Mouse (Mus musculus) embryonic facial prominence, embryonic 12.5 days (tissue): ENCODE data around the gene A930002H24Rik. TPM values are rescaled to one million over a fixed set of nuclear protein-coding genes. Genes with fewer than 3 reads are reported as not detected.

Experiments used
- ATAC-seq: fragments of 200-750 bp; cut with Nextera tagmentation; 2 replicates; pipeline ENCODE4 v1.8.0; 2017; ENCODE audit not compliant: insufficient number of reproducible peaks, insufficient read depth, low FRiP score, low TSS enrichment
- H3K27ac ChIP-seq: fragments of 300-500 bp; sonication (generic); 2 replicates; pipeline ENCODE4 v1.5.1; 2016; ENCODE audit warnings: mild to moderate bottlenecking
- H3K27me3 ChIP-seq: fragments of 300-500 bp; sonication (generic); 2 replicates; pipeline ENCODE4 v1.6.1; 2016; ENCODE audit warnings: mild to moderate bottlenecking, moderate library complexity
- H3K36me3 ChIP-seq: fragments of 300-500 bp; sonication (generic); 2 replicates; pipeline ENCODE4 v1.6.1; 2016; ENCODE audit warnings: mild to moderate bottlenecking
- H3K4me1 ChIP-seq: fragments of 300-500 bp; sonication (generic); 2 replicates; pipeline ENCODE4 v1.6.1; 2016
- H3K4me2 ChIP-seq: fragments of 300-500 bp; sonication (generic); replicated peaks from 2 replicates; pipeline ENCODE4 v1.6.1; 2016; ENCODE audit warnings: mild to moderate bottlenecking, moderate library complexity
- H3K4me3 ChIP-seq: fragments of 300-500 bp; sonication (generic); 2 replicates; pipeline ENCODE4 v1.5.1; 2016; ENCODE audit warnings: mild to moderate bottlenecking
- H3K9ac ChIP-seq: fragments of 300-500 bp; sonication (generic); 2 replicates; pipeline ENCODE4 v1.6.1; 2016; ENCODE audit warnings: mild to moderate bottlenecking, moderate library complexity
- H3K9me3 ChIP-seq: fragments of 300-500 bp; sonication (generic); 2 replicates; pipeline ENCODE4 v1.6.1; 2016; ENCODE audit warnings: mild to moderate bottlenecking, moderate library complexity
- WGBS: fragments of 180-500 bp; shearing (Covaris S2); methylation state at CpG from one replicate; pipeline ENCODE4 v1.1.7; 2016; 5-methylcytosine and 5-hydroxymethylcytosine counted together
- polyA plus RNA-seq: library from polyadenylated mRNA; unstranded; fragments of >200 nt; fragmentation: Nextera tagmentation; extraction: Ambion mirVana; gene quantifications from 2 replicates; pipeline ENCODE4 v1.2.1, GENCODE M21; 2016

A930002H24Rik gene
- polyA plus RNA-seq, 1 experiment from 2014 or later, result 2.7 TPM

GRCm38 (mm10) chr17:63831550-63831949 lies 32.0 kb downstream of the A930002H24Rik start:
- no peaks in the 10 kb centered on the region for H3K4me1 ChIP-seq
- no peak overlapping the region for H3K9ac ChIP-seq
- no peaks in the 10 kb centered on the region for H3K9me3 ChIP-seq
- no peak overlapping the region for H3K4me2 ChIP-seq
- no peak overlapping the region for H3K27ac ChIP-seq
- WGBS, result 76% methylated on average over 4 of the region's 4 CpGs
- H3K36me3 ChIP-seq, result no peaks in the 10 kb centered on the region
- no peaks in the 10 kb centered on the region for H3K27me3 ChIP-seq
- ATAC-seq, result no peak
- H3K4me3 ChIP-seq, result no peak overlapping the region

GRCm38 (mm10) chr17:63828561-63829332 lies 34.8 kb downstream of the A930002H24Rik start:
- 59% methylated on average over 5 of the region's 5 CpGs for WGBS
- Histone ChIP-seq H3K4me1 (no peaks in the 10 kb centered on the region), H3K27ac (no peak overlapping the region), H3K9ac (no peak overlapping the region), H3K4me3 (no peak overlapping the region), H3K9me3 (no peaks in the 10 kb centered on the region), H3K4me2 (no peak overlapping the region), H3K27me3 (no peaks in the 10 kb centered on the region), H3K36me3 (no peaks in the 10 kb centered on the region)
- no peak for ATAC-seq

GRCm38 (mm10) chr17:63826767-63827166 lies 36.8 kb downstream of the A930002H24Rik start:
- WGBS, result 88% methylated on average over 7 of the region's 7 CpGs
- Histone ChIP-seq H3K9me3 (no peaks in the 10 kb centered on the region), H3K36me3 (no peaks in the 10 kb centered on the region), H3K27ac (no peak overlapping the region), H3K9ac (no peak overlapping the region), H3K4me1 (no peaks in the 10 kb centered on the region), H3K4me3 (no peak overlapping the region), H3K27me3 (no peaks in the 10 kb centered on the region), H3K4me2 (no peak overlapping the region)
- ATAC-seq, result no peak

- ATAC-seq, result no peak
- Histone ChIP-seq H3K4me1 (no peaks in the 10 kb centered on the region), H3K36me3 (no peaks in the 10 kb centered on the region), H3K9me3 (no peaks in the 10 kb centered on the region), H3K27me3 (no peaks in the 10 kb centered on the region), H3K4me2 (no peak overlapping the region), H3K9ac (no peak overlapping the region), H3K27ac (no peak overlapping the region), H3K4me3 (no peak overlapping the region)
- WGBS, result 85% methylated on average over 8 of the region's 8 CpGs
These were observed 37.4 kb downstream of the A930002H24Rik start for GRCm38 (mm10) chr17:63826196-63826595.

- H3K4me2 ChIP-seq, result no peak overlapping the region
- H3K27ac ChIP-seq, result no peak overlapping the region
- H3K27me3 ChIP-seq, result no peaks in the 10 kb centered on the region
- no peak overlapping the region for H3K9ac ChIP-seq
- H3K36me3 ChIP-seq, result no peaks in the 10 kb centered on the region
- no peaks in the 10 kb centered on the region for H3K9me3 ChIP-seq
- H3K4me3 ChIP-seq, result no peak overlapping the region
- ATAC-seq, result no peak
- 93% methylated on average over 4 of the region's 4 CpGs for WGBS
- H3K4me1 ChIP-seq, result no peaks in the 10 kb centered on the region
These were observed 39.5 kb downstream of the A930002H24Rik start for GRCm38 (mm10) chr17:63824141-63824540.

- whole genome bisulfite sequencing, result 87% methylated on average over 10 of the region's 10 CpGs
- Histone ChIP-seq H3K27ac (no peak overlapping the region), H3K4me1 (no peaks in the 10 kb centered on the region), H3K4me3 (no peak overlapping the region), H3K27me3 (no peaks in the 10 kb centered on the region), H3K36me3 (no peaks in the 10 kb centered on the region), H3K4me2 (no peak overlapping the region), H3K9me3 (no peaks in the 10 kb centered on the region), H3K9ac (no peak overlapping the region)
- no peak for ATAC-seq
These were observed 45.1 kb downstream of the A930002H24Rik start for GRCm38 (mm10) chr17:63818444-63819027.

- H3K9me3 ChIP-seq, result no peaks in the 10 kb centered on the region
- no peak for ATAC-seq
- no peak overlapping the region for H3K27ac ChIP-seq
- no peak overlapping the region for H3K4me2 ChIP-seq
- H3K9ac ChIP-seq, result no peak overlapping the region
- WGBS, result 80% methylated on average over 6 of the region's 6 CpGs
- no peaks in the 10 kb centered on the region for H3K27me3 ChIP-seq
- no peak overlapping the region for H3K4me3 ChIP-seq
- H3K36me3 ChIP-seq, result no peaks in the 10 kb centered on the region
- H3K4me1 ChIP-seq, result no peaks in the 10 kb centered on the region
These were observed 50.0 kb downstream of the A930002H24Rik start for GRCm38 (mm10) chr17:63813552-63813951.

Other genes with a start within 250 kb of the A930002H24Rik start
- gene Fer, start 729 bp downstream of the A930002H24Rik start, polyA plus RNA-seq, result 32.2 and 33.4 TPM in 2 replicates